Mouse (Mus musculus): Measurements from ENCODE around the gene Hsp90ab1. TPM values are rescaled to one million over a fixed set of nuclear protein-coding genes. Genes with fewer than 3 reads are reported as not detected.

Hsp90ab1 gene
- polyA plus RNA-seq, 1 experiment from 2014 or later, result 1,606 TPM

- ATAC-seq (ENCODE audit: insufficient number of reproducible peaks, insufficient read depth, low FRiP score, low TSS enrichment, low read depth), result no peak
- no peak overlapping the region for H3K9ac ChIP-seq
- peaks cover 34% of the 10 kb centered on the region for H3K36me3 ChIP-seq
- H3K27ac ChIP-seq, result no peak overlapping the region
- H3K27me3 ChIP-seq, result no peaks in the 10 kb centered on the region
- H3K4me3 ChIP-seq, result no peak overlapping the region
- peaks cover 4% of the 10 kb centered on the region; the same call in 1 of the 2 replicates for H3K9me3 ChIP-seq
- WGBS, result 98% methylated on average over 3 of the region's 3 CpGs
- H3K4me2 ChIP-seq, result no peak overlapping the region
- peaks cover 26% of the 10 kb centered on the region for H3K4me1 ChIP-seq
Observed at GRCm38 (mm10) chr17:45586449-45586837, 13.4 kb upstream of the Hsp90ab1 start.

DNA sequence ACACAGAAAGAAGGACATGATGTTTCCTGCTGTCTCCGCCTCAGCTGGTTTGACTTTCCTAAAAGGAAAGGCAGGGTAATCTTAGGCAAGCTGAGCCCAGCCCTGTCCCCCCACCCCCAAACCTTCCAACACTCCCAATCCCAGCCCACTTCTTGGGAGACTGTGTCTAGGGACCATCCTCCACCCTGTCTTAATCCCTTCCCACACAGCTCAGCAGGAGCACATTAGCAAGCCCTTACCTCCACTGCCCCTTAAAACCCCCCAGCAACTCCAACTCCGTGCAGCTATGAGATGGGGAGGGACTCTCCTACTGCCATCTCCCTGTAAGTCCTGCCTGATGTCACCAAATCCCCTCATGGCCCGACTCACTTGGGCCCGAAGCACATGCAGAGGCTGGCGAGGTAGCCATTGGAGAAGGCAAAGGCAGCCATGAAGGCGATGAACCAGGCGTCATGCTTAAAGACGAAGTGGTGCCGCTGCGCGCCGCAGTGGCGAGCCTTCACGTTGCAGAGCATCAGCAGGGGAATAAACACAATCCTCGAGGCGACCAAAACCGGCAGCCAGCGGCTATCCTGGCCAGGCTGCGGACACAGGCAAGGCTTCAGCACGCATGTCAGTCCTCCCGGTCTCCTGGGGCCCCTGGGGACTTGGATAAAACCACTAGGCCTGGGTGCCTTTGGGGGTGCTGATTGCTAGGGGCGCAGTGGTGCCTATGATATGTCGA lies 12.8 kb upstream of the Hsp90ab1 start:
- peaks cover 34% of the 10 kb centered on the region for H3K36me3 ChIP-seq
- no peaks in the 10 kb centered on the region for H3K27me3 ChIP-seq
- WGBS, result 65% methylated on average over 23 of the region's 23 CpGs
- peaks cover 4% of the 10 kb centered on the region; the same call in 1 of the 2 replicates for H3K9me3 ChIP-seq
- H3K27ac ChIP-seq, result peak overlapping the region; percentile 82
- H3K9ac ChIP-seq, result peak overlapping the region; percentile 61
- H3K4me3 ChIP-seq, result no peak overlapping the region
- no peak for ATAC-seq (ENCODE audit: insufficient number of reproducible peaks, insufficient read depth, low FRiP score, low TSS enrichment, low read depth)
- H3K4me1 ChIP-seq, result peaks cover 30% of the 10 kb centered on the region
- H3K4me2 ChIP-seq, result no peak overlapping the region

- ATAC-seq (ENCODE audit: insufficient number of reproducible peaks, insufficient read depth, low FRiP score, low TSS enrichment, low read depth), result peak; percentile 22; the same call in 1 of the 2 replicates
- Histone ChIP-seq H3K36me3 (peaks cover 32% of the 10 kb centered on the region), H3K27me3 (no peaks in the 10 kb centered on the region), H3K4me1 (peaks cover 32% of the 10 kb centered on the region), H3K4me2 (0 out of 2 replicates have a peak overlapping the region, but pooled peaks have one; percentile 5), H3K4me3 (no peak overlapping the region), H3K27ac (peak overlapping the region; percentile 82), H3K9me3 (peaks cover 4% of the 10 kb centered on the region; the same call in 1 of the 2 replicates), H3K9ac (peak overlapping the region; percentile 61)
- 20% methylated on average over 14 of the region's 14 CpGs for WGBS
Observed at GRCm38 (mm10) chr17:45584939-45585678, 12.0 kb upstream of the Hsp90ab1 start.

GRCm38 (mm10) chr17:45584096-45584896 lies 11.2 kb upstream of the Hsp90ab1 start:
- WGBS, result 30% methylated on average over 12 of the region's 12 CpGs
- ATAC-seq (ENCODE audit: insufficient number of reproducible peaks, insufficient read depth, low FRiP score, low TSS enrichment, low read depth), result peak; percentile 53

GRCm38 (mm10) chr17:45582715-45583355 lies 9.8 kb upstream of the Hsp90ab1 start:
- H3K9me3 ChIP-seq, result peaks cover 4% of the 10 kb centered on the region; the same call in 1 of the 2 replicates
- ATAC-seq (ENCODE audit: insufficient number of reproducible peaks, insufficient read depth, low FRiP score, low TSS enrichment, low read depth), result no peak
- H3K4me1 ChIP-seq, result peaks cover 32% of the 10 kb centered on the region
- no peak overlapping the region for H3K9ac ChIP-seq
- no peak overlapping the region for H3K27ac ChIP-seq
- no peaks in the 10 kb centered on the region for H3K27me3 ChIP-seq
- H3K4me3 ChIP-seq, result no peak overlapping the region
- peaks cover 15% of the 10 kb centered on the region for H3K36me3 ChIP-seq
- 68% methylated on average over 6 of the region's 6 CpGs for WGBS
- H3K4me2 ChIP-seq, result no peak overlapping the region

More at GRCm38 (mm10) chr17:45584096-45584896, 11.2 kb upstream of the Hsp90ab1 start:
- Histone ChIP-seq H3K36me3 (peaks cover 25% of the 10 kb centered on the region), H3K27me3 (no peaks in the 10 kb centered on the region), H3K4me2 (peak overlapping the region; percentile 5; the same call in 1 of the 2 replicates), H3K9ac (peak overlapping the region; percentile 61), H3K4me1 (peaks cover 32% of the 10 kb centered on the region), H3K9me3 (peaks cover 4% of the 10 kb centered on the region; the same call in 1 of the 2 replicates), H3K27ac (peak overlapping the region; percentile 82), H3K4me3 (no peak overlapping the region)

DNA sequence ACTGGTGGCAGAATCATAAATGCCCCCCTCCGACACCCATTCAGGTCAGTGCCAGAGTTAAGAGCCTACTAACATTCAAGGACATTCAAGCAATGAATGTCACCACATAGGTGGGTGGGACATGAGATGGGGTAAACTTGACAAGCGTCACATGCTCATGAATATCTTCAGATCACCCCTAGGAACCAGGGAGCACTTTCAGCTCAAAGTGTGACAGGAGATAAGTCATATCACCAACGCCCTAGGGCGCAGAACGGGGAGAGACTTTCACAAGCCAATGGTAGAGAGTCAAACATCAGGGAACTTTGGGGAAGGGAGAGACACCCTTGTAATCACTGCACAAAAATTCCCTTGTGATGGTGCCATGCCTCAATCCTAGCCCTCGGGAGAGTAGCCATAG lies 9.1 kb upstream of the Hsp90ab1 start:
- Histone ChIP-seq H3K4me1 (peaks cover 32% of the 10 kb centered on the region), H3K4me3 (no peak overlapping the region), H3K36me3 (peaks cover 10% of the 10 kb centered on the region), H3K9ac (no peak overlapping the region), H3K4me2 (no peak overlapping the region), H3K9me3 (peaks cover 4% of the 10 kb centered on the region; the same call in 1 of the 2 replicates), H3K27ac (no peak overlapping the region), H3K27me3 (no peaks in the 10 kb centered on the region)
- WGBS, result 89% methylated on average over 6 of the region's 6 CpGs
- no peak for ATAC-seq (ENCODE audit: insufficient number of reproducible peaks, insufficient read depth, low FRiP score, low TSS enrichment, low read depth)

DNA sequence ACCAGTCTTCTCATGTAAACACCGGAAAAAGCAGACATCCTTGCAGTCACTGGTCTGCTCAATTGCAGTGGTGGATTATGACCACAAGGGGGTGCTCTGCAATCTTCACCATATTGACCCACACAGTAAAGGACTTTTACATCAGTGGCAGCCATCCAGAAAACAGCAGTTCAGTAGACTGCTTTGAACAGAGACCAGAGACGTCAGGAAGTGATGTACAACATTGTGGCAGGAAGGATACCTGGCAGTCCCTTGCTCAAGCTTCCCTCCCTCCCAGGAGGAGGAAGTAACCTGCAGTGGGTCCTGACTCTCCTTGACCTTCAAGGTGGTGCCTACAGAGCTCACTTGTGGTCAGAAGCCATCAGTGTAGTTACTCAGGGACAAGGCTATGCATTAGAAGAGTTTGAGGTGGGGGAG lies 8.5 kb upstream of the Hsp90ab1 start:
- Histone ChIP-seq H3K4me3 (no peak overlapping the region), H3K4me2 (no peak overlapping the region), H3K27ac (0 out of 2 replicates have a peak overlapping the region, but pooled peaks have one; percentile 3), H3K36me3 (peaks cover 3% of the 10 kb centered on the region), H3K9me3 (peaks cover 3% of the 10 kb centered on the region; the same call in 1 of the 2 replicates), H3K9ac (no peak overlapping the region), H3K27me3 (no peaks in the 10 kb centered on the region), H3K4me1 (peaks cover 32% of the 10 kb centered on the region)
- no peak for ATAC-seq (ENCODE audit: insufficient number of reproducible peaks, insufficient read depth, low FRiP score, low TSS enrichment, low read depth)
- WGBS, result 6% methylated on average over 2 of the region's 2 CpGs

- no peak overlapping the region for H3K4me2 ChIP-seq
- H3K9ac ChIP-seq, result no peak overlapping the region
- H3K27ac ChIP-seq, result peak overlapping the region; percentile 3; the same call in 1 of the 2 replicates
- ATAC-seq (ENCODE audit: insufficient number of reproducible peaks, insufficient read depth, low FRiP score, low TSS enrichment, low read depth), result no peak
- H3K9me3 ChIP-seq, result no peaks in the 10 kb centered on the region
- WGBS, result 41% methylated on average over 12 of the region's 12 CpGs
- peaks cover 30% of the 10 kb centered on the region for H3K4me1 ChIP-seq
- no peak overlapping the region for H3K4me3 ChIP-seq
- no peaks in the 10 kb centered on the region for H3K36me3 ChIP-seq
- H3K27me3 ChIP-seq, result no peaks in the 10 kb centered on the region
Observed at GRCm38 (mm10) chr17:45580958-45581477, 7.9 kb upstream of the Hsp90ab1 start.

DNA sequence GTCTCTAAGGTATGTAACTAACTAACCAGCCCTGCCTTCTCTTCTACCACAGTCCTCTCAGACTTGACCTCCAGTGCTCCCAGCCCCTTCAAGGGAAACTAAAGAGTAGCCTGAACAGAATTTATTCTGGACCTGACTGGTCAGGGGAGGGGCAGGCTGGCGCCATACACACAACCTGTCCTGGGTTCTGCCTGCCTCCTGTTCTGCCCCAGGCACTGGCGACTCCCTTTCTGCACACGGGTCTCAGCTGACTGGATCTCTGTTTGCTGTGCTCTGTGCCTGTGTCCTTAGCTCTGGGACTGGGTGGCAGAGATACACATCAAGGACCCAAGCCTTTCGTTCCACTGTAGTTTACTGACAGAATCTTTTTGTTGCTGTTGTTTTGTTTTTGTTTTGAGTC lies 6.5 kb upstream of the Hsp90ab1 start:
- no peaks in the 10 kb centered on the region for H3K36me3 ChIP-seq
- H3K27me3 ChIP-seq, result no peaks in the 10 kb centered on the region
- H3K4me3 ChIP-seq, result no peak overlapping the region
- no peak overlapping the region for H3K4me2 ChIP-seq
- H3K27ac ChIP-seq, result no peak overlapping the region
- ATAC-seq (ENCODE audit: insufficient number of reproducible peaks, insufficient read depth, low FRiP score, low TSS enrichment, low read depth), result no peak
- H3K9ac ChIP-seq, result no peak overlapping the region
- WGBS, result 68% methylated on average over 4 of the region's 4 CpGs
- H3K4me1 ChIP-seq, result peaks cover 19% of the 10 kb centered on the region
- H3K9me3 ChIP-seq, result no peaks in the 10 kb centered on the region

DNA sequence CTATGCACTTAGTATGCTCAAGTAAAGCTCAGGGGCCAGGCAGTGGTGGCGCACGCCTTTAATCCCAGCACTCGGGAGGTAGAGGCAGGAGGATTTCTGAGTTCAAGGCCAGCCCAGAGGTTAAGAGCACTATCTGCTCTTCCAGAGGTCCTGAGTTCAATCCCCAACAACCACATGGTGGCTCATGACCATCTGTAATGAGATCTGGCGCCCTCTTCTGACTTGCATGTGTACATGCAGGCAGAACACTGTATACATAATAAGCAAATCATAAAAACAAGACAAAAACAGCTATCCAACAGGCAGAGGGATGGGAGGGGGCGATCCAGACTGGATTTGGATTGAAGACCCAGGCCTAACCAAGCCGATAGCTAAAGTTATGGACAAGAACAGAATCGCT lies 5.8 kb upstream of the Hsp90ab1 start:
- Histone ChIP-seq H3K9ac (no peak overlapping the region), H3K36me3 (no peaks in the 10 kb centered on the region), H3K4me1 (peaks cover 19% of the 10 kb centered on the region), H3K9me3 (no peaks in the 10 kb centered on the region), H3K4me2 (no peak overlapping the region), H3K27me3 (no peaks in the 10 kb centered on the region), H3K27ac (peak overlapping the region; percentile 62), H3K4me3 (no peak overlapping the region)
- WGBS, result 74% methylated on average over 7 of the region's 7 CpGs
- ATAC-seq (ENCODE audit: insufficient number of reproducible peaks, insufficient read depth, low FRiP score, low TSS enrichment, low read depth), result no peak

All from embryonic facial prominence, embryonic 13.5 days (tissue).